Mouse (Mus musculus): ENCODE results near the gene Mnd1. TPM values are rescaled to one million over a fixed set of nuclear protein-coding genes. Genes with fewer than 3 reads are reported as not detected.

Mnd1 gene
- 2.2 and 2.8 TPM in 2 replicates for polyA plus RNA-seq (2015; fragmentation: Nextera tagmentation; extraction: Ambion mirVana)

- peak; percentile 98 for ATAC-seq (ENCODE audit: low read depth)
- peaks cover 21% of the 10 kb centered on the region for H3K4me1 ChIP-seq (replicated peaks)
- peak within 1 kb of the TSS; percentile 68 for H3K9ac ChIP-seq
- H3K36me3 ChIP-seq, result peaks cover 22% of the 10 kb centered on the region
- peak within 1 kb of the TSS; percentile 96 for H3K4me2 ChIP-seq
- H3K27me3 ChIP-seq, result no peaks in the 10 kb centered on the region
- H3K4me3 ChIP-seq, result peak within 1 kb of the TSS; percentile 52
- no peak within 1 kb of the TSS for H3K27ac ChIP-seq (replicated peaks)
- under 1% methylated on average over 29 of the region's 29 CpGs for WGBS
- H3K9me3 ChIP-seq, result no peaks in the 10 kb centered on the region
Observed at GRCm38 (mm10) chr3:84155558-84156006, at the start of gene Mnd1. Mnd1 (minus strand) TSS chr3:84155786.

DNA sequence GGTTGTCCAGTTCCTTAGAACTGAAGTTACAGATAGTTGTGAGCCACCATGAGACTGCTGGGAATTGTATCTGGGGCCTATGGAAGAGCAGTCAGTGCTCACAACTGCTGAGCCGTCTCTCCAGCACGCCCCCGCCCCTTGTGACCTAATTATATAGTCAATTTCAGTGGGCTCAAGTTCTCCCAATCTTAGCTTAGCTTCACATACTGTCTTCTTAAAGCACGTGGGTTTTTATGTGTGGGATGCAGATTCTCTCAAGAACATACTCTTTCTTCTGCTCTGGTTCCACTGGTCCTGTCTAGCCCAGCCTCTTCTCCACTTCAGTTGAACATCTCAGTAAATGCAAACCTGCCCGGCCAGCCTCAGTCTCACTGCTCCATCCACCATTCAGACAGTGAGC, 49.1 kb upstream of the Mnd1 start:
- WGBS, result 82% methylated on average over 5 of the region's 5 CpGs
- ATAC-seq (ENCODE audit: low read depth), result no peak
- H3K4me3 ChIP-seq, result no peak overlapping the region
- no peak overlapping the region for H3K27ac ChIP-seq (replicated peaks)
- H3K27me3 ChIP-seq, result no peaks in the 10 kb centered on the region
- peaks cover 41% of the 10 kb centered on the region for H3K4me1 ChIP-seq (replicated peaks)
- H3K9ac ChIP-seq, result no peak overlapping the region
- H3K36me3 ChIP-seq, result peaks cover 58% of the 10 kb centered on the region
- H3K4me2 ChIP-seq, result no peak overlapping the region
- H3K9me3 ChIP-seq, result no peaks in the 10 kb centered on the region

DNA sequence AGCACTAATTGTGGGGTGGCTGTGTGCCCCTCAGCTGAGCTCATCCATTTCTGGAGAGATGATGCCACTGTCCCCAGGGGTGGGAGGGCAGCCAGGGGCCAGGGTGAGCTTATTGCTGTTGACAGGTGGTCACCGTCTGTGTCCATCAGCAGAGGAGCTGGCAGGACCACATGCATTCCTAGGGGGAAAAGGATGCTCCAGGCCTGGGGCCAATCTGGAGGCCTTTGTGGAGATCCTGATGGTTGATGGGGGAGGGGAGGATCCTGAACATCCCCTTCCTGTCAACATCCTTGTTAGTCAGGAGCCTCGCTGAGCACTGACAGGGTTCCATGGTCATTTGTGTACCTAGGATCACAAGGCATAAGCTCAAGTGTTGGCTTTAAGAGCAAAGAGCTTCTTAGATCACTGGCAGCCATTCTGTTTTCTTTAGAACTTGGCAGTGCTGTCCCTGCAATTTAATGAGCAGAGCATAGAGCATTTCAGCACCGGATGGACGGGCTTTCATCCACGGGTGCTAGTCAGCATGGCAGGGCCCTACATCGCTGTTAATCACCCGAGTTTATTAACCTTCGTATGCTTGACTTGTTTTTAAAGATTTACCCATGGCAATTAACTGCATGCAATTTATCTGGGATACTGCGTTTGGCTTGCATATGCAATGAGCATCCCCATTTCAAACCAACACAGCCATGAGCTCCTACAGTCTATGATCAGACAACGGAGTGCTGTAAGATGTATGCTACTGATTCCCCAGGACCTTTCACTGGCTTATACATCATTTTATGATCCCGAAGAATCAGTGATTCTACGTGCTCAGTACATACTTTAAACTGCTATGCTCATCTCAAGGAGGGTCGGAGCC, 45.2 kb upstream of the Mnd1 start:
- no peak overlapping the region for H3K4me3 ChIP-seq
- no peak overlapping the region for H3K4me2 ChIP-seq
- no peaks in the 10 kb centered on the region for H3K9me3 ChIP-seq
- ATAC-seq (ENCODE audit: low read depth), result peak; percentile 90
- 35% methylated on average over 13 of the region's 13 CpGs for WGBS
- peaks cover 44% of the 10 kb centered on the region for H3K36me3 ChIP-seq
- H3K4me1 ChIP-seq (replicated peaks), result peaks cover 21% of the 10 kb centered on the region
- H3K27me3 ChIP-seq, result no peaks in the 10 kb centered on the region
- no peak overlapping the region for H3K9ac ChIP-seq
- peak overlapping the region; percentile 80 for H3K27ac ChIP-seq (replicated peaks)

- H3K9me3 ChIP-seq, result no peaks in the 10 kb centered on the region
- H3K27ac ChIP-seq (replicated peaks), result no peak overlapping the region; the same call in 1 of the 2 replicates
- no peak overlapping the region for H3K4me2 ChIP-seq
- H3K4me3 ChIP-seq, result no peak overlapping the region
- no peaks in the 10 kb centered on the region for H3K27me3 ChIP-seq
- 91% methylated on average over 9 of the region's 9 CpGs for WGBS
- peaks cover 21% of the 10 kb centered on the region for H3K4me1 ChIP-seq (replicated peaks)
- peaks cover 35% of the 10 kb centered on the region for H3K36me3 ChIP-seq
- ATAC-seq (ENCODE audit: low read depth), result no peak
- no peak overlapping the region for H3K9ac ChIP-seq
Observed at GRCm38 (mm10) chr3:84199516-84199915, 43.9 kb upstream of the Mnd1 start.

GRCm38 (mm10) chr3:84198229-84198628, 42.6 kb upstream of the Mnd1 start:
- 97% methylated on average over 3 of the region's 3 CpGs for WGBS
- no peak for ATAC-seq (ENCODE audit: low read depth)
- peaks cover 21% of the 10 kb centered on the region for H3K4me1 ChIP-seq (replicated peaks)
- H3K4me3 ChIP-seq, result no peak overlapping the region
- no peaks in the 10 kb centered on the region for H3K9me3 ChIP-seq
- no peak overlapping the region for H3K9ac ChIP-seq
- H3K27ac ChIP-seq (replicated peaks), result no peak overlapping the region
- no peak overlapping the region for H3K4me2 ChIP-seq
- H3K27me3 ChIP-seq, result no peaks in the 10 kb centered on the region
- H3K36me3 ChIP-seq, result peaks cover 46% of the 10 kb centered on the region

GRCm38 (mm10) chr3:84193881-84194280, 38.3 kb upstream of the Mnd1 start:
- H3K9me3 ChIP-seq, result no peaks in the 10 kb centered on the region
- no peak overlapping the region for H3K4me2 ChIP-seq
- 64% methylated on average over 4 of the region's 4 CpGs for WGBS
- no peak for ATAC-seq (ENCODE audit: low read depth)
- H3K9ac ChIP-seq, result no peak overlapping the region
- no peak overlapping the region for H3K27ac ChIP-seq (replicated peaks)
- H3K36me3 ChIP-seq, result peaks cover 78% of the 10 kb centered on the region
- H3K27me3 ChIP-seq, result no peaks in the 10 kb centered on the region
- H3K4me3 ChIP-seq, result no peak overlapping the region
- peaks cover 18% of the 10 kb centered on the region for H3K4me1 ChIP-seq (replicated peaks)

DNA sequence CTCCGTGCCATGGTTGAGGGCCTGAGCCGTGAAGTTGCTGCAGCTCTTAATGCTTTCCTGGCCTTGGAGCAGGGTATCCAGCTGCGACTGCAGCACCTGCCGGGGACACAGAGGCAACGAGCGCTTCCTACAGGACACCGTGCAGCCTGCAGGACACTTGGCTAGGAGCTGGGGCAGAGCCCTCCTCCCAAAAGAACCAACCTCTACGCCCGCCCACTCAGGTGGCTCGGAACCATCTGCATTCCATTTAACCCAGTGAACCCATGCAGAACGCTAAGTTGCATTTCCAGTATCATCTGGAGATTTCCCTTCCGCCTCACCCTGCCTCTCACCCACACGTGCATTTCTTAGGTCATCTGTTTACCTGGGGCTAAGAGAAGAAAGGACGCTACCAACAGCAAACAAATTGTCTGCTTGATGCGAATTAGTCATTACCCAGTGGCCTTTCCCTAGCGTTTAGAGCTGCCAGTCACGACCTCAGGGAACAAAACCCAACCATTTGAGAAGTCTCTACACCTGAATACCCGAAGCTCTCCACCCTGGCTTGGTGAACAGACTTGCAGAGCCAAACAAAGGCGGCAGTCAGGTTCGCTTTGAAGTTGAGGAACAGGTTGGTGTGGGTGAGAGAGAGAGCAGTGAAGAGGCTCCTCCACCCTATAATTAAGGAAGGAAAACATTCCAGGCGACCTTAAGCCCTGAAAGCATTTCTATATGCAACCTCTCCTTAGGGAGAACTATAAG, 35.7 kb upstream of the Mnd1 start:
- H3K9ac ChIP-seq, result peak overlapping the region; percentile 43; the same call in 1 of the 2 replicates

DNA sequence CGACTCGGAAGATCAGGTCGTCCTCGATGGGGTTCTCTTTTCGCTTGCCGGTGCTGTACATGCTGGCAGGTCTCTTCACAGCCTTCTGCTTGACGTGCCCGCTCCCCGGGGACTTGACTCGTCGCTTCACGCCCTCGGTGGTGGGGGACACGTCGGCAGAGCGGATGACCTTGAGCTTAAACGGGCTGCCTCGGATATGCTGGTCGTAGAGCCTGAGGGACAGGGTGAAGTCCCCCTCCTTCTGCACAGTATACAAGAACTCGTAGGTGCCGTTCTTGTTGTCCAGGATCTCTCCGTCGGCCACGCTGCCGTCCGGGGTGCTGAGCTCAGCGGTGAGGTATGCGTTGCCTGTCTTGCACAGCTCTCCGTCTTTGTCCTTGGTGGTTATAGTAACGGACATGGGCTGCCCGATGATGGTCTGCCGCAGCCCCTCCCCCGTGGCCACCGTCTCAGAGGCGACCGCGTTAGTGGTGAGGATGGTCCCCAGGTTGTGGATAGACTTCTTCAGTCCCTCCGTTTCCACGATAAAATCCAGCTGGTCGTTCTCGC, 35.0 kb upstream of the Mnd1 start:
- Histone ChIP-seq H3K36me3 (peaks cover 74% of the 10 kb centered on the region), H3K4me3 (peak overlapping the region; percentile 5; the same call in 1 of the 2 replicates), H3K9me3 (no peaks in the 10 kb centered on the region), H3K4me2 (peak overlapping the region; percentile 34), H3K27ac (replicated peaks) (0 out of 2 replicates have a peak overlapping the region, but pooled peaks have one; percentile 38), H3K4me1 (replicated peaks) (peaks cover 18% of the 10 kb centered on the region), H3K9ac (peak overlapping the region; percentile 43), H3K27me3 (no peaks in the 10 kb centered on the region)
- WGBS, result 16% methylated on average over 41 of the region's 41 CpGs
- peak; percentile 40; the same call in 1 of the 2 replicates for ATAC-seq (ENCODE audit: low read depth)

More for the DNA sequence above, 35.7 kb upstream of the Mnd1 start:
- Histone ChIP-seq H3K36me3 (peaks cover 77% of the 10 kb centered on the region), H3K4me3 (0 out of 2 replicates have a peak overlapping the region, but pooled peaks have one; percentile 1), H3K27me3 (no peaks in the 10 kb centered on the region), H3K4me2 (peak overlapping the region; percentile 34), H3K9me3 (no peaks in the 10 kb centered on the region), H3K27ac (replicated peaks) (0 out of 2 replicates have a peak overlapping the region, but pooled peaks have one; percentile 38), H3K4me1 (replicated peaks) (peaks cover 18% of the 10 kb centered on the region)
- peak; percentile 24; the same call in 1 of the 2 replicates for ATAC-seq (ENCODE audit: low read depth)
- WGBS, result 49% methylated on average over 21 of the region's 21 CpGs

- H3K4me1 ChIP-seq (replicated peaks), result peaks cover 18% of the 10 kb centered on the region
- H3K36me3 ChIP-seq, result peaks cover 80% of the 10 kb centered on the region
- no peak for ATAC-seq (ENCODE audit: low read depth)
- no peak overlapping the region for H3K4me3 ChIP-seq
- no peaks in the 10 kb centered on the region for H3K27me3 ChIP-seq
- H3K4me2 ChIP-seq, result 0 out of 2 replicates have a peak overlapping the region, but pooled peaks have one; percentile 34
- H3K9ac ChIP-seq, result peak overlapping the region; percentile 43; the same call in 1 of the 2 replicates
- WGBS, result 63% methylated on average over 10 of the region's 10 CpGs
- no peak overlapping the region for H3K27ac ChIP-seq (replicated peaks)
- H3K9me3 ChIP-seq, result no peaks in the 10 kb centered on the region
Observed at GRCm38 (mm10) chr3:84189629-84190173, 34.1 kb upstream of the Mnd1 start.

DNA sequence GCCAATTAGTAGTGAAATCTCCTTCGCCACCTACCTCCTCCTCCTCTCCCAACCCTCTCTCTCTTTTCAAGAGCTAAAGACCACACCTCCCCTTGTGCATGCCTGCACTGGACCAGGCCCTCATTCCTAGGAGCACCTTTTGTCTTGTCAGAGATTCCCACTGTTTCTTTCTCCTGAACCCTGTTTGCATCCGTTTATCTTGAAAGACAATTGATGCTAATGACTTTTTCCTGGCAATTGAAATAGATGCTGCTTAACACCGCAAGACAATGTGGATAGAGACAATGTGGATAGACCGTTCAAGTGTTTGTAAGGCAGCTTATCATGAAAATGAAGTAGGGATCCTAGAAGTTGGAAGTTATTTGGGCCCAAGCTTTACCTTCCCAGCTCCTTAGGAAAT, 26.1 kb upstream of the Mnd1 start:
- H3K4me1 ChIP-seq (replicated peaks), result peaks cover 21% of the 10 kb centered on the region
- no peak overlapping the region for H3K27ac ChIP-seq (replicated peaks)
- WGBS, result 21% methylated on average over 4 of the region's 4 CpGs
- H3K36me3 ChIP-seq, result peaks cover 46% of the 10 kb centered on the region
- H3K9me3 ChIP-seq, result no peaks in the 10 kb centered on the region
- no peak overlapping the region for H3K9ac ChIP-seq
- no peaks in the 10 kb centered on the region for H3K27me3 ChIP-seq
- no peak overlapping the region for H3K4me3 ChIP-seq
- no peak for ATAC-seq (ENCODE audit: low read depth)
- H3K4me2 ChIP-seq, result no peak overlapping the region

- Histone ChIP-seq H3K9me3 (no peaks in the 10 kb centered on the region), H3K4me3 (no peak overlapping the region), H3K27me3 (no peaks in the 10 kb centered on the region), H3K36me3 (peaks cover 45% of the 10 kb centered on the region), H3K27ac (replicated peaks) (no peak overlapping the region), H3K4me2 (no peak overlapping the region), H3K9ac (no peak overlapping the region), H3K4me1 (replicated peaks) (peaks cover 21% of the 10 kb centered on the region)
- 46% methylated on average over 8 of the region's 8 CpGs for WGBS
- ATAC-seq (ENCODE audit: low read depth), result no peak
Observed at GRCm38 (mm10) chr3:84181102-84181501, 25.5 kb upstream of the Mnd1 start.

Measured in neural tube, embryonic 13.5 days (tissue).